Mouse (Mus musculus): ENCODE measurements at regions not wholly inside any gene's neighbourhood (a gene's known extent, or its start where the extent isn't known, plus 50 kb on each side); places are given as distances from the start of the nearest gene placed in this dataset.
"Not testable (repeated sequence)": the region's sequence is repeated elsewhere in the genome, so short reads cannot be mapped to it uniquely, and the experiment has no call there.

DNA sequence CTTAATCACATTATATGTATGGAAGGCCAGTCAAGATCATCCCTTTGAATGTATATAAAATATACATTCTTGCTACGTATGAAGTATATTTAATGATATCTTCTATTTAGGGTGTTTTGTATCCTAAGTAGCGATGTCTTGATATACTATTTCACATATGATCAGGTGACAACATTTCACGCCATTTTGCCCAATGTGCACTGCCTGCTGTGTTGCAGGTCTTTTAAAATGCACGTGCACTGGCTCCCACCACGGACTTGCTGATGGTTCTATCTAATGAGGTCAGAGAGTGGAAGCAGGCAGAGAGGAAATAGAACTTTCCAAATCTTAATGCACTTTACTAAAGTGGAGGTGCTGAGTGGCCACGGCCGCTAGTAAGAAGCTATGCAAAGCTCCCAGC, 100.8 kb downstream of the A730009L09Rik start:
- no peak overlapping the region for H3K9ac ChIP-seq
- no peak overlapping the region for H3K4me2 ChIP-seq
- no peak overlapping the region for H3K4me3 ChIP-seq
- H3K36me3 ChIP-seq = no peaks in the 10 kb centered on the region
- no peaks in the 10 kb centered on the region for H3K9me3 ChIP-seq
- H3K27ac ChIP-seq = no peak overlapping the region
- ATAC-seq (ENCODE audit: borderline replicate concordance, extremely low read depth, low FRiP score, low TSS enrichment) = no peak
- WGBS = 85% methylated on average over 7 of the region's 7 CpGs
- no peaks in the 10 kb centered on the region for H3K4me1 ChIP-seq
- H3K27me3 ChIP-seq = no peaks in the 10 kb centered on the region

DNA sequence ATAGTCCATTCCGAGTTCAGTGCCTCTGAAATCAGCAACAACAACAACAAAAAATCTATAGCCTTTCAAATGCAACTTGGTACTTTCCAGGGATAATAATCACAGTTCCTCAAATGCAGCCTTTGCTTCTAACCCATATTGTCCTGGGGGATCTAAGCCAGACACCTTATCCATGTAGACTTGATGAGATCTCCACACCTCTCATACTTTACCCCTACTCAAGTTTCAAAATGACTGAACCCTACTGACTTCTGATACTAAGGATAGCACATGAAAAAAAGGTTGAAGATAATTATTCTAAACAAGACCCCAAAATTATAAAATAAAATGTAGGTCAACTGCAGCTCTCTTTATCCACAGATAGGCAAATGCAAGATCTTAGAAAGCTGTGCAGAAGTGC, 101.2 kb downstream of the A730009L09Rik start:
- Histone ChIP-seq H3K9me3 (no peaks in the 10 kb centered on the region), H3K27me3 (no peaks in the 10 kb centered on the region), H3K4me3 (no peak overlapping the region), H3K4me2 (no peak overlapping the region), H3K4me1 (no peaks in the 10 kb centered on the region), H3K9ac (no peak overlapping the region), H3K36me3 (no peaks in the 10 kb centered on the region), H3K27ac (no peak overlapping the region)
- ATAC-seq (ENCODE audit: borderline replicate concordance, extremely low read depth, low FRiP score, low TSS enrichment) = no peak
- WGBS = 75% methylated on average over 1 of the region's 1 CpGs

DNA sequence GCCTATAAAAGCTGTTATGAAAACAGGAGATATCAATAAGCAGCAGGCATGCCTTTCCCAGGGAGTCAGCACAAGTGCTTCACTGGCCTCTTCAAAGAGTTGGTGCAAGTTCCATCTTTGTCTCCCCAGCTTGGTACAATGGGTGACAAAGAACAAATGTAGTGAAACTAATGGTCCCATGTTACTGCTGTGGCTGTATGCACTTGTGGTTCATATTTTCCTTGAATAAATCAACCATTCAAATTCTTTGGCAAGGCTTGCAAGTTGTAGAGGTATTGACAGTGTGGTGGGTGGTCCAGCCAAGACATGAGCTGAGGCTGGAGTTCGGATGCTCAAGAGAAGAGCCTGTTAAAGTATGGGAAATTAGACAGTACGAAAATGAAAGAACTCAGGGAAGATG, 103.5 kb downstream of the A730009L09Rik start:
- no peak overlapping the region for H3K4me3 ChIP-seq
- no peak for ATAC-seq (ENCODE audit: borderline replicate concordance, extremely low read depth, low FRiP score, low TSS enrichment)

DNA sequence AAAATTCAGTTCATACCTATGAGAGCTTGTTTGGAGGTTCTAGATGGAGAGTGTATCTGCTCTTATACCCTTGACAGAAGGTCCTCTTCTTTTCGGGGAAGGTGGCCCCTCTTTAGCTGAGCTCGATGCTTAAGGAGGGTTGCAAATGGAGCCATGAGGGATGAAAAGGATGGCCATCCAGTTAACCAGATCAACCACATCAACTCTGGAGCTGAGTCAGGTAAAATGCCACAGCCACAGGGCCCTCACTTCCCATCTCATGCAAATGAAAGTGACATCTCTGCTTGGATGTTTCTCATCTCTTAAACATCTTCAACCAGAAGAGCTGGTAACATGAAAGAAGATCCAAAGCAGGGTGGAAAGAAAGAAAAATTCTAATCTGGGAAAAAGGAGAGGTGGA, 105.0 kb downstream of the A730009L09Rik start:
- no peak for ATAC-seq (ENCODE audit: borderline replicate concordance, extremely low read depth, low FRiP score, low TSS enrichment)
- H3K27ac ChIP-seq = no peak overlapping the region
- no peaks in the 10 kb centered on the region for H3K4me1 ChIP-seq
- no peak overlapping the region for H3K4me3 ChIP-seq
- no peaks in the 10 kb centered on the region for H3K36me3 ChIP-seq
- no peaks in the 10 kb centered on the region for H3K27me3 ChIP-seq
- H3K4me2 ChIP-seq = no peak overlapping the region
- no peaks in the 10 kb centered on the region for H3K9me3 ChIP-seq
- 89% methylated on average over 2 of the region's 2 CpGs for WGBS
- H3K9ac ChIP-seq = no peak overlapping the region

More for the DNA sequence above, 103.5 kb downstream of the A730009L09Rik start:
- no peaks in the 10 kb centered on the region for H3K4me1 ChIP-seq
- no peak overlapping the region for H3K27ac ChIP-seq
- H3K4me2 ChIP-seq = no peak overlapping the region
- H3K9me3 ChIP-seq = no peaks in the 10 kb centered on the region
- H3K27me3 ChIP-seq = no peaks in the 10 kb centered on the region
- H3K36me3 ChIP-seq = no peaks in the 10 kb centered on the region
- WGBS = 65% methylated on average over 2 of the region's 2 CpGs
- H3K9ac ChIP-seq = no peak overlapping the region

DNA sequence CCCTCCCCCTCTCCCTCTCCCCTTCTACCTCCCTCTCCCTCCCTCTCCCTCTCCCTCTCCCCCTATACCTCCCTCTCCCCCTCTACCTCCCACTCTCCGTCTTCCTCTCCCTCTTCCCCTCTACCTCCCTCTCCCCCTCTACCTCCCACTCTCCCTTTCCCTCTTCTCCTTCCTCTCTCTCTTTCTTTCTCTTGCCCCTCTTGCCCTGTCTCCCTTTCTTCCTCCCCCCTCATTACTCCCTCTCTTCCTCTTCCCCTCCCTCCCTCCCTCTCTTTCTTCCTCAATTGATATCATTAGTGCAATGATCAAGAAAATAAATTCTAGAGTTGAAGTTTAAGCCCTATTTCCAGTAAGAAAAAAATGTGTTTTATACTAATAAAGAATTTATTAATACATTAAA, 105.9 kb downstream of the A730009L09Rik start:
- Histone ChIP-seq H3K4me3 (0 out of 2 replicates have a peak overlapping the region, but pooled peaks have one; percentile 12), H3K27ac (no peak overlapping the region), H3K27me3 (no peaks in the 10 kb centered on the region), H3K4me2 (peak overlapping the region; percentile 30), H3K4me1 (no peaks in the 10 kb centered on the region), H3K36me3 (no peaks in the 10 kb centered on the region), H3K9ac (no peak overlapping the region), H3K9me3 (no peaks in the 10 kb centered on the region)
- ATAC-seq (ENCODE audit: borderline replicate concordance, extremely low read depth, low FRiP score, low TSS enrichment) = no peak
- no CpG with 5 or more reads among the region's 1 CpGs for WGBS

DNA sequence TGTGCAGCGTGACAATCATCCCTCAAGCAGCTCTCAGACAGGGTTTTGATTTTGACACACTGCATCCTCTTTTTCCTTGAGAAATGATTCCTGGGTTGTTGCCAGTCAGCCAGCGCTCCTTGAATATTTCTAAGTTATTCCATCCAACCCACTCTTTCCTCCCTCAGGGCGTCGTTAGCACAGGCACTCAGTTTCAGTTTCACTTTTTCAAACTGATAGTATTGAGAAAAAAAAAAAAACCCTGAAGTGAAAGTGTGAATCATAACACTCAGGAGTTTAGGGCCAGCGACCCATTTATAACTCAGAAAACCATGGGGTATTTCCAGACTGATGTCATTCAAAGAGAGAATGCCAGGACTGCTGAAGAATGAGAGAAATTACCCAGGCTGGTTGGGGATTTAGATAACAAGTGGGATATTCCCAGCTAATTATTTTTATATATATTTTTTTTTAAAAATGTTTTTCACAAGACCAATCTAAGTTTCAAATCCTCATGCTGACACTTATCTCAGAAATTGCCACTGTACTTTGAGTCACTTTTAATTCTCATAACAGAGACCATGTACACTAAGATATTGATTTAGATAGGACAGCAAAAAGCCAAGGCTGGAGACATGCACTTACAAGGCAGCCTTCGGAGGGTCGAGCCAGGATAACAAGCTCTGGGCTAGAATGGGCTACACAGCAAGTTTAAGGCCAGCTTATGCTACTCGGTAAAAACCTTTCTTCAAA, 106.5 kb downstream of the A730009L09Rik start:
- Histone ChIP-seq H3K27ac (no peak overlapping the region), H3K9ac (no peak overlapping the region), H3K4me1 (no peaks in the 10 kb centered on the region), H3K4me2 (peak overlapping the region; percentile 30), H3K27me3 (no peaks in the 10 kb centered on the region), H3K9me3 (no peaks in the 10 kb centered on the region), H3K4me3 (0 out of 2 replicates have a peak overlapping the region, but pooled peaks have one; percentile 12), H3K36me3 (no peaks in the 10 kb centered on the region)
- no peak for ATAC-seq (ENCODE audit: borderline replicate concordance, extremely low read depth, low FRiP score, low TSS enrichment)
- 62% methylated on average over 8 of the region's 8 CpGs for WGBS

DNA sequence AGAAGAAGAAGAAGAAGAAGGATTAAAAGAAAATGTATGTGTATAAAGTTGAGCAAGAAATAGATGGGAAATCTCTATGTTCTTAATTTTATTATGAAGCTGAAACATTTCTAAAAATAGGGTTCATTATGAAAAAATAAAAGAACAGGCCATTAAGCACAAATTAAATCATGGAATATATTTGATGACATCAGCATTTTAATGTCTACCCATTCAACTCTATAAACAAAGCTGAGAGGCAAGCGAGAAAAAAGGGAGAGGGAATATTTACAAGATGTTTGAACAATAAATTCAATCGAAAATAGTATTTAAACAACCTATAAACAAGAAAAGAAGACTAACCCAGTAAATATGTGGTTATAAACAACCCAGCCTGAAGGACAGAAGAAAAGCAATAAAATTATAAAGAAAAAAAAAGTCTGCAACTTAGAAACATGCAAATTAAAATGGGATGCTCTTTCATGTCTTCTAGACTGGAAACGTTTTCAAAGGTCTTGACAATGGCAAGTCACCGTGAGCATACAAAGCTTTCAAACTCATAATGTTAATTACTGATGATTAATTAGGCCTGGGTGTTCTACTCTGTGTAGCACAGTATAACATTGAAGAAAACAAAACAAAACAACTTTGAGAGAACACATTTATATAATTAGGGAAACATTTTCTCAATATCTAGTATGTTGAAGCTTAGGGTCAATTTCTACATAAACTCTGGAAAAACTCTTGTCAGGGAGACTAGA, 108.6 kb downstream of the A730009L09Rik start:
- 60% methylated on average over 4 of the region's 4 CpGs for WGBS
- H3K4me3 ChIP-seq = no peak overlapping the region
- H3K27ac ChIP-seq = no peak overlapping the region
- no peak overlapping the region for H3K4me2 ChIP-seq
- no peak for ATAC-seq (ENCODE audit: borderline replicate concordance, extremely low read depth, low FRiP score, low TSS enrichment)
- no peak overlapping the region for H3K9ac ChIP-seq
- no peaks in the 10 kb centered on the region for H3K36me3 ChIP-seq
- H3K27me3 ChIP-seq = no peaks in the 10 kb centered on the region
- no peaks in the 10 kb centered on the region for H3K9me3 ChIP-seq
- H3K4me1 ChIP-seq = no peaks in the 10 kb centered on the region

DNA sequence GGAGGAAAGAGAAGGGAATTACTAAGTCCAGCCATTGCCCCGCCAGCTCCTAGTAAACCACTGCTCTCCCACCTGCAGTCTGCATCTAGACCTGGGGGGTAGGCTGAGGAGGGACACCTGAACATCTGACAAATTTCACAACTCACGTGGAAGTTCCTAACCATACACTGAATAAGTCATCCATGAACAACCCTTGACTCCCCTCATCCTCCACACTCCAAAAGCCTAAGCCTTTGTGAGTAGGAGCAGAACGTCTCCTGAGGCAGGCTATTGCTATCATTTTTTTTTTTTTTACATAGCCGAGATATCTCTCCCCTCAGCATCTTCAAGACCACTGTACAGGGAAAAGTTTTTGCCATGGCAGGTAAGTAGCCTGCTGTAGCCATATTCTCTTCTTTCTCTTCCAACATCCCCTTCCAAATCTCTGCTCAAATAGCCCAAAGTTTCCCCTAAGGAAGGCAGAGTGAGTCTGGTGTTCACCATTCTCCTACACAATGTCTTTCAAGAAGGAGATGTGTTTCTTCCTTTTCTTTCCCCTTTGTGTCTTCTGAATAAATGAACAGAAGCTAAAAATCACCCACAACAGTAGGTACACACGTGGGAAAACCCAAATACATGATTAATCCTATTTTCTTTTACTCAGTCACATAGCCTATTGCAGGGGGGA, 109.7 kb downstream of the A730009L09Rik start:
- 59% methylated on average over 5 of the region's 5 CpGs for WGBS
- ATAC-seq (ENCODE audit: borderline replicate concordance, extremely low read depth, low FRiP score, low TSS enrichment) = no peak

DNA sequence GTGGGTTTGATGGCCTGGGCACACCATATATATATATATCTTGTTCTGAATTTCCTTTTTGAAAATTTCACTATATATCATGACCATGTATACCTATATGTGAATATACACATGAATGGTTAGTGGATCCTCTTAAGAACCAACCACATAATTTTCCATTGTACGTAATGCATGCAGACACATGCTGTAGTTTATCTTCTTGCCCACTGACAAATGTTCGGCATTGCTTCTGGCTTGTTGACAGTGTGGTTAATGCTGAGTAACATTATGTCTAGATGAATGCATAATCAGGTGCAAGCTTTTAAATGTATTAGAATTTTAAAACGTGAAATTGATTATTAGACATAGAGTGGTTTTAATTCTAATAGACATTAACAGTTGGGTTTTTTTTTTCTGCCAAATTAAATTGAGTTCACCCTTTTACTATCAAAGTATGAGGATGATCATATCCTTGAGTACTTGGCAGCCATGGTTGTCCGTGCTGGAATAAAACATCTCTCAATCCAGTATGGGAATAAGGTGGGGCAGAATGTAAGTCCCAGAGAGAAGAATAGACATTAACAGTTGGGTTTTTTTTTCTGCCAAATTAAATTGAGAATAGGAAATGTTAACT, 110.3 kb downstream of the A730009L09Rik start:
- H3K27ac ChIP-seq = no peak overlapping the region
- H3K4me1 ChIP-seq = no peaks in the 10 kb centered on the region
- H3K27me3 ChIP-seq = no peaks in the 10 kb centered on the region
- no peaks in the 10 kb centered on the region for H3K36me3 ChIP-seq
- H3K4me3 ChIP-seq = no peak overlapping the region
- no peak overlapping the region for H3K9ac ChIP-seq
- WGBS = 82% methylated on average over 4 of the region's 4 CpGs
- no peaks in the 10 kb centered on the region for H3K9me3 ChIP-seq
- no peak for ATAC-seq (ENCODE audit: borderline replicate concordance, extremely low read depth, low FRiP score, low TSS enrichment)
- H3K4me2 ChIP-seq = no peak overlapping the region

More for the DNA sequence above, 109.7 kb downstream of the A730009L09Rik start:
- Histone ChIP-seq H3K9ac (no peak overlapping the region), H3K4me3 (no peak overlapping the region), H3K4me1 (no peaks in the 10 kb centered on the region), H3K27me3 (no peaks in the 10 kb centered on the region), H3K27ac (no peak overlapping the region), H3K4me2 (no peak overlapping the region), H3K36me3 (no peaks in the 10 kb centered on the region), H3K9me3 (no peaks in the 10 kb centered on the region)

DNA sequence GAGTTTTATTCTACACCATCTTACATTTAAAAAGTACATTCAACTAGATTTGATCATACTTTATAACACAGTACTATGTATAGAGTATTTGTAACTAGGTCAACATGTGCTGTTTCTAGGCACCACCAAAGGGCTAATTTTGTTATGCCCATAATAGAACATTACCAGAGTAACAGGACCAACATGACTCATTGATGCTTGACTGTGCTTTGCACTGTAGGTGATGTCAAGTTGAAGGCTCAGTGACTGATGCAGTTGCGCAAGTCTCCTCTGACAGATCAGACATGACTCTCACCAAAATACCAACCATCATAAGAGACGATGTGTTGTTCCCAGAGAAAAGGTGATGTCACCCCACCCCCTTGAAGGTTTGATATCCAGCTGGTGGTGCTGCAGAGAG, 108.5 kb downstream of the Mrpl39 start:
- Histone ChIP-seq H3K27ac (no peak overlapping the region), H3K9ac (no peak overlapping the region), H3K27me3 (no peaks in the 10 kb centered on the region), H3K4me3 (no peak overlapping the region), H3K9me3 (no peaks in the 10 kb centered on the region), H3K4me1 (no peaks in the 10 kb centered on the region), H3K4me2 (no peak overlapping the region), H3K36me3 (no peaks in the 10 kb centered on the region)
- no peak for ATAC-seq (ENCODE audit: borderline replicate concordance, extremely low read depth, low FRiP score, low TSS enrichment)
- 85% methylated on average over 2 of the region's 2 CpGs for WGBS

DNA sequence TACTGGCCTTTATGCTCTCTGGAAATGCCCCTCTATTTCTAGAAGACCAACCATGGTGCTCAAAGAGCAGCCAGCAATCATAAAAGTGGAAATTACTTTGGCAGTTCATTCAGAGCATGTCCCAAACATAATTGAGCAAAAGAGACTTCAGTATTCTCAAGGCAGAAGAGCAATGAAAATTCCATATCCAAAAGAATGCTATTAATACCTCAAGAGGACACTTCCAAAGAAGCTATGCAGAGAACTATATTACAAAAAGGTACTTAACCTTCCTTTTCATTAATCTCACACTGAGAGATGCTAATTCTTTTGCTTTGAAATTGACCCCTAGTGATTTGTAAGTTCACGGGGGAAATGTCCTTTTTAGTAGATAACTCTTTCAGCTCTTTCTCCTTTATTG, 105.7 kb downstream of the Mrpl39 start:
- H3K4me1 ChIP-seq = no peaks in the 10 kb centered on the region
- no peaks in the 10 kb centered on the region for H3K36me3 ChIP-seq
- ATAC-seq (ENCODE audit: borderline replicate concordance, extremely low read depth, low FRiP score, low TSS enrichment) = no peak
- 68% methylated on average over 1 of the region's 1 CpGs for WGBS
- H3K9me3 ChIP-seq = no peaks in the 10 kb centered on the region
- no peak overlapping the region for H3K27ac ChIP-seq
- no peak overlapping the region for H3K4me3 ChIP-seq
- no peak overlapping the region for H3K4me2 ChIP-seq
- H3K27me3 ChIP-seq = no peaks in the 10 kb centered on the region
- no peak overlapping the region for H3K9ac ChIP-seq

DNA sequence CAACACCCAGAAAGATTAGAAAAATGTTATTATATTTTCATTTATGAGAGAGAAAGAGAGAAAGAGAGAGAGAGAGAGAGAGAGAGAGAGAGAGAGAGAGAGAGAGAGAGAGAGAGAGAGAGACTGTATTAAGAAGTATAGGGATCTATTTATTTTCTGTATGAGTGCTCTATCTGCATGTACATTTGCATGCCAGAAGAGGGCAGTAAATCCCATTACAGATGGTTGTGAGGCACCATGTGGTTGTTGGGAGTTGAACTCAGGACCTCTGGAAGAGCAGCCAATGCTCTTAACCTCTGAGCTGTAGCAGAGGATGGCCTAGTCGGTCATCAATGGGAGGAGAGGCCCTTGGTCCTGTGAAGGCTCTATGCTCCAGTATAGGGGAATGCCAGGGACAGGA, 91.1 kb downstream of the Mrpl39 start:
- H3K27ac ChIP-seq; H3K9ac ChIP-seq; ATAC-seq (ENCODE audit: borderline replicate concordance, extremely low read depth, low FRiP score, low TSS enrichment); H3K9me3 ChIP-seq; H3K36me3 ChIP-seq; H3K4me1 ChIP-seq; H3K4me2 ChIP-seq; H3K27me3 ChIP-seq; H3K4me3 ChIP-seq: not testable (repeated sequence)
- WGBS = 79% methylated on average over 1 of the region's 1 CpGs
